Mouse (Mus musculus) limb, embryonic 14.5 days (tissue): Measurements from ENCODE around the gene Timm8b. TPM values are rescaled to one million over a fixed set of nuclear protein-coding genes. Genes with fewer than 3 reads are reported as not detected.

Experiments used
- ATAC-seq: fragments of 200-750 bp; cut with Nextera tagmentation; 2 replicates; pipeline ENCODE4 v1.8.0; 2017; ENCODE audit warnings: low read depth, moderate number of reproducible peaks, moderate TSS enrichment; ENCODE audit not compliant: low FRiP score
- DNase-seq: peaks from one replicate; pipeline ENCODE4 v3.0.0-alpha.2; 2015; ENCODE audit warnings: low spot score
- H3K27ac ChIP-seq: fragments of 300-500 bp; sonication (generic); replicated peaks from 2 replicates; pipeline ENCODE4 v1.5.1; 2014; ENCODE audit warnings: low read depth, mild to moderate bottlenecking, low read length, moderate library complexity, mixed read lengths
- H3K27me3 ChIP-seq: fragments of 300-500 bp; sonication (generic); 2 replicates; pipeline ENCODE4 v1.6.1; 2014; ENCODE audit warnings: low read length, mixed read lengths; ENCODE audit not compliant: control insufficient read depth, insufficient read depth
- H3K36me3 ChIP-seq: fragments of 300-500 bp; sonication (generic); 2 replicates; pipeline ENCODE4 v1.6.1; 2014; ENCODE audit warnings: mild to moderate bottlenecking, low read length, moderate library complexity, mixed read lengths; ENCODE audit not compliant: control insufficient read depth, insufficient read depth
- H3K4me1 ChIP-seq: fragments of 300-500 bp; sonication (generic); 2 replicates; pipeline ENCODE4 v1.6.1; 2014; ENCODE audit warnings: antibody characterized with exemption, low read length, mixed read lengths; ENCODE audit not compliant: control insufficient read depth, insufficient read depth
- H3K4me2 ChIP-seq: fragments of 300-500 bp; sonication (generic); replicated peaks from 2 replicates; pipeline ENCODE4 v1.6.1; 2014; ENCODE audit warnings: low read depth, mild to moderate bottlenecking, low read length, moderate library complexity; ENCODE audit not compliant: severe bottlenecking
- H3K4me3 ChIP-seq: fragments of 300-500 bp; sonication (generic); replicated peaks from 2 replicates; pipeline ENCODE4 v1.5.1; 2014; ENCODE audit warnings: low read length
- H3K9ac ChIP-seq: fragments of 300-500 bp; sonication (generic); 2 replicates; pipeline ENCODE4 v1.6.1; 2014; ENCODE audit warnings: mild to moderate bottlenecking, low read depth, low read length, moderate library complexity; ENCODE audit not compliant: severe bottlenecking
- H3K9me3 ChIP-seq: fragments of 300-500 bp; sonication (generic); 2 replicates; pipeline ENCODE4 v1.6.1; 2016; ENCODE audit warnings: low read length; ENCODE audit not compliant: control insufficient read depth
- POLR2A ChIP-seq: fragments of 200-500 bp; IDR thresholded peaks from 2 replicates; pipeline ENCODE4 v1.8.0; 2012; ENCODE audit warnings: inconsistent platforms, mild to moderate bottlenecking, moderate library complexity, borderline replicate concordance; ENCODE audit not compliant: insufficient read depth, insufficient read length; ENCODE audit errors: extremely low read depth
- WGBS: fragments of 180-500 bp; shearing (Covaris S2); extraction: QIAGEN DNeasy Blood & Tissue Kit; methylation state at CpG from one replicate; pipeline ENCODE4 v1.1.7; 2014; 5-methylcytosine and 5-hydroxymethylcytosine counted together
- polyA plus RNA-seq, 2 experiments: library from polyadenylated mRNA; depleted of rRNA in 1 of 2; stranded (reverse) in 1 of 2; unstranded in 1 of 2; fragments of >200 nt; fragmentation: Nextera tagmentation in 1 of 2; extraction: Ambion mirVana in 1 of 2; gene quantifications; 2 replicates each; pipeline versions ENCODE4 v1.2.1 to v1.2.3; 2012 to 2014

Timm8b gene
- polyA plus RNA-seq, 2 experiments, result 238 to 239 TPM

- no peak overlapping the region for H3K27ac ChIP-seq
- 85% methylated on average over 6 of the region's 6 CpGs for WGBS
- peaks cover 33% of the 10 kb centered on the region for H3K36me3 ChIP-seq
These were observed 28.4 kb downstream of the Timm8b start for GRCm38 (mm10) chr9:50632016-50632688.

GRCm38 (mm10) chr9:50633059-50633458 lies 29.3 kb downstream of the Timm8b start:
- Histone ChIP-seq H3K27me3 (no peaks in the 10 kb centered on the region), H3K9me3 (no peaks in the 10 kb centered on the region), H3K36me3 (peaks cover 41% of the 10 kb centered on the region), H3K4me3 (no peak overlapping the region), H3K27ac (no peak overlapping the region), H3K4me1 (no peaks in the 10 kb centered on the region), H3K9ac (no peak overlapping the region), H3K4me2 (no peak overlapping the region)
- TF ChIP-seq POLR2A, result no peak
- ATAC-seq (no peak), DNase-seq (no peak)
- WGBS, result 54% methylated on average over 2 of the region's 2 CpGs

More at GRCm38 (mm10) chr9:50632016-50632688, 28.4 kb downstream of the Timm8b start:
- H3K4me1 ChIP-seq, result no peaks in the 10 kb centered on the region
- ATAC-seq (no peak), DNase-seq (no peak)
- no peaks in the 10 kb centered on the region for H3K27me3 ChIP-seq
- H3K9me3 ChIP-seq, result no peaks in the 10 kb centered on the region
- no peak overlapping the region for H3K4me3 ChIP-seq
- H3K4me2 ChIP-seq, result no peak overlapping the region
- TF ChIP-seq POLR2A, result no peak
- H3K9ac ChIP-seq, result no peak overlapping the region

- Histone ChIP-seq H3K36me3 (peaks cover 53% of the 10 kb centered on the region), H3K27me3 (no peaks in the 10 kb centered on the region), H3K27ac (no peak overlapping the region), H3K4me1 (no peaks in the 10 kb centered on the region), H3K9ac (no peak overlapping the region), H3K4me2 (no peak overlapping the region), H3K9me3 (no peaks in the 10 kb centered on the region), H3K4me3 (no peak overlapping the region)
- 95% methylated on average over 11 of the region's 11 CpGs for WGBS
- TF ChIP-seq POLR2A, result no peak
- no peak for DNase-seq
- no peak for ATAC-seq
These were observed 30.6 kb downstream of the Timm8b start for GRCm38 (mm10) chr9:50634270-50634669.

- Histone ChIP-seq H3K4me1 (no peaks in the 10 kb centered on the region), H3K27ac (no peak overlapping the region), H3K9me3 (no peaks in the 10 kb centered on the region), H3K27me3 (no peaks in the 10 kb centered on the region), H3K9ac (no peak overlapping the region), H3K4me3 (no peak overlapping the region), H3K36me3 (peaks cover 90% of the 10 kb centered on the region), H3K4me2 (no peak overlapping the region)
- WGBS, result 82% methylated on average over 10 of the region's 10 CpGs
- ATAC-seq (no peak), DNase-seq (no peak)
- no peak for TF ChIP-seq POLR2A
These were observed 43.2 kb downstream of the Timm8b start for GRCm38 (mm10) chr9:50646826-50647370.

DNA sequence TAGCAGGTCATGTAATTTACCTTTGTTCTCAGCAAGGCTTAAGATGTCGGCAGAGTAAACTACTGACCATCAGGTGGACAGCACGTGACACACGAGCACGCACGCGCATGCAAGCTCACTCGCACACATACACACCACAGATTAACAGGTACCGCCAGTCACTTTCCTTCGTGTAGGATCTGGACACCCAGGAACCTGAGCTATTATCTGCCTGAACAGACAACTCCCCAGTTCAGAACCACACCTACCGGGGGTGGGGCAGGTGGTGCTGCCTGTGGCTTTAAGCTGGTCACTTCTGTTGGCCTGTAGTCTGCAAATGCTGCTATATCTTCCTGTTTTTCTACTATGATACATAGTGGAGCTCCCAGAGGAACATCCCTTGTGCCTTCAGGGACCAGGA lies 46.8 kb downstream of the Timm8b start:
- WGBS, result 94% methylated on average over 10 of the region's 10 CpGs
- Histone ChIP-seq H3K27me3 (no peaks in the 10 kb centered on the region), H3K4me2 (no peak overlapping the region), H3K4me3 (no peak overlapping the region), H3K9me3 (no peaks in the 10 kb centered on the region), H3K27ac (no peak overlapping the region), H3K4me1 (no peaks in the 10 kb centered on the region), H3K36me3 (peaks cover 83% of the 10 kb centered on the region), H3K9ac (no peak overlapping the region)
- DNase-seq (no peak), ATAC-seq (no peak)
- TF ChIP-seq POLR2A, result no peak

Other genes starting within 250 kb of the Timm8b start
- 0.74 and 0.93 TPM in 2 replicates for gene Plet1, start 109.4 kb upstream of the Timm8b start, polyA plus RNA-seq (2012; rRNA removed)
- 0.41 and 0.70 TPM in 2 replicates for gene Plet1, start 109.4 kb upstream of the Timm8b start, polyA plus RNA-seq (2014; fragmentation: Nextera tagmentation; extraction: Ambion mirVana)
- gene Pts, start 75.2 kb upstream of the Timm8b start, polyA plus RNA-seq (2012; rRNA removed), result 49.3 and 64.3 TPM in 2 replicates
- 64.2 and 72.3 TPM in 2 replicates for gene Pts, start 75.2 kb upstream of the Timm8b start, polyA plus RNA-seq (2014; fragmentation: Nextera tagmentation; extraction: Ambion mirVana)
- 2.2 and 2.4 TPM in 2 replicates for gene Il18, start 49.1 kb upstream of the Timm8b start, polyA plus RNA-seq (2012; rRNA removed)
- gene Il18, start 49.1 kb upstream of the Timm8b start, polyA plus RNA-seq (2014; fragmentation: Nextera tagmentation; extraction: Ambion mirVana), result 2.4 and 2.9 TPM in 2 replicates
- 0.09 and 0.26 TPM in 2 replicates for gene Bco2, start 48.7 kb upstream of the Timm8b start, polyA plus RNA-seq (2012; rRNA removed)
- 0.12 and 0.14 TPM in 2 replicates for gene Bco2, start 48.7 kb upstream of the Timm8b start, polyA plus RNA-seq (2014; fragmentation: Nextera tagmentation; extraction: Ambion mirVana)
- gene Tex12, start 42.6 kb upstream of the Timm8b start, polyA plus RNA-seq (2012; rRNA removed), result not detected in 2 replicates
- gene Tex12, start 42.6 kb upstream of the Timm8b start, polyA plus RNA-seq (2014; fragmentation: Nextera tagmentation; extraction: Ambion mirVana), result not detected in 2 replicates
- gene Sdhd, start 98 bp upstream of the Timm8b start, polyA plus RNA-seq (2012; rRNA removed), result 170 and 197 TPM in 2 replicates
- gene Sdhd, start 98 bp upstream of the Timm8b start, polyA plus RNA-seq (2014; fragmentation: Nextera tagmentation; extraction: Ambion mirVana), result 258 and 266 TPM in 2 replicates
- 2.2 and 2.3 TPM in 2 replicates for gene Pih1d2, start 13.4 kb downstream of the Timm8b start, polyA plus RNA-seq (2012; rRNA removed)
- gene Pih1d2, start 13.4 kb downstream of the Timm8b start, polyA plus RNA-seq (2014; fragmentation: Nextera tagmentation; extraction: Ambion mirVana), result 2.5 and 3.2 TPM in 2 replicates
- gene Nkapd1, start 13.6 kb downstream of the Timm8b start, polyA plus RNA-seq (2012; rRNA removed), result 18.1 and 20.4 TPM in 2 replicates
- 27.7 and 27.8 TPM in 2 replicates for gene Nkapd1, start 13.6 kb downstream of the Timm8b start, polyA plus RNA-seq (2014; fragmentation: Nextera tagmentation; extraction: Ambion mirVana)
- gene Dlat, start 55.9 kb downstream of the Timm8b start, polyA plus RNA-seq (2012; rRNA removed), result 24.3 and 30.4 TPM in 2 replicates
- gene Dlat, start 55.9 kb downstream of the Timm8b start, polyA plus RNA-seq (2014; fragmentation: Nextera tagmentation; extraction: Ambion mirVana), result 49.5 and 57.3 TPM in 2 replicates
- 16.4 and 17.5 TPM in 2 replicates for gene Dixdc1, start 135.6 kb downstream of the Timm8b start, polyA plus RNA-seq (2012; rRNA removed)
- gene Dixdc1, start 135.6 kb downstream of the Timm8b start, polyA plus RNA-seq (2014; fragmentation: Nextera tagmentation; extraction: Ambion mirVana), result 16.1 and 18.9 TPM in 2 replicates
- gene 2310030G06Rik, start 142.6 kb downstream of the Timm8b start, polyA plus RNA-seq (2012; rRNA removed), result 3.8 and 4.9 TPM in 2 replicates
- 5.2 and 5.4 TPM in 2 replicates for gene 2310030G06Rik, start 142.6 kb downstream of the Timm8b start, polyA plus RNA-seq (2014; fragmentation: Nextera tagmentation; extraction: Ambion mirVana)
- gene Cryab, start 147.4 kb downstream of the Timm8b start, polyA plus RNA-seq (2012; rRNA removed), result 78.2 and 80.7 TPM in 2 replicates
- gene Cryab, start 147.4 kb downstream of the Timm8b start, polyA plus RNA-seq (2014; fragmentation: Nextera tagmentation; extraction: Ambion mirVana), result 87.2 and 117 TPM in 2 replicates
- gene Hspb2, start 148.4 kb downstream of the Timm8b start, polyA plus RNA-seq (2012; rRNA removed), result 53.0 and 61.6 TPM in 2 replicates
- gene Hspb2, start 148.4 kb downstream of the Timm8b start, polyA plus RNA-seq (2014; fragmentation: Nextera tagmentation; extraction: Ambion mirVana), result 47.8 and 78.7 TPM in 2 replicates
- 7.4 and 7.7 TPM in 2 replicates for gene Fdxacb1, start 164.3 kb downstream of the Timm8b start, polyA plus RNA-seq (2012; rRNA removed)
- gene Fdxacb1, start 164.3 kb downstream of the Timm8b start, polyA plus RNA-seq (2014; fragmentation: Nextera tagmentation; extraction: Ambion mirVana), result 10.6 and 10.8 TPM in 2 replicates
- gene Alg9, start 171.1 kb downstream of the Timm8b start, polyA plus RNA-seq (2012; rRNA removed), result 33.2 and 41.9 TPM in 2 replicates
- gene Alg9, start 171.1 kb downstream of the Timm8b start, polyA plus RNA-seq (2014; fragmentation: Nextera tagmentation; extraction: Ambion mirVana), result 35.8 and 35.9 TPM in 2 replicates
- 27.1 and 27.6 TPM in 2 replicates for gene 1110032A03Rik, start 171.6 kb downstream of the Timm8b start, polyA plus RNA-seq (2012; rRNA removed)
- 25.5 and 29.5 TPM in 2 replicates for gene 1110032A03Rik, start 171.6 kb downstream of the Timm8b start, polyA plus RNA-seq (2014; fragmentation: Nextera tagmentation; extraction: Ambion mirVana)
- gene Ppp2r1b, start 241.4 kb downstream of the Timm8b start, polyA plus RNA-seq (2012; rRNA removed), result 25.2 and 27.3 TPM in 2 replicates
- gene Ppp2r1b, start 241.4 kb downstream of the Timm8b start, polyA plus RNA-seq (2014; fragmentation: Nextera tagmentation; extraction: Ambion mirVana), result 51.0 and 53.8 TPM in 2 replicates